Mouse (Mus musculus): Measurements from ENCODE around the gene Errfi1. TPM values are rescaled to one million over a fixed set of nuclear protein-coding genes. Genes with fewer than 3 reads are reported as not detected.

Gene Errfi1
- polyA plus RNA-seq, 1 experiment = 230 TPM

DNA sequence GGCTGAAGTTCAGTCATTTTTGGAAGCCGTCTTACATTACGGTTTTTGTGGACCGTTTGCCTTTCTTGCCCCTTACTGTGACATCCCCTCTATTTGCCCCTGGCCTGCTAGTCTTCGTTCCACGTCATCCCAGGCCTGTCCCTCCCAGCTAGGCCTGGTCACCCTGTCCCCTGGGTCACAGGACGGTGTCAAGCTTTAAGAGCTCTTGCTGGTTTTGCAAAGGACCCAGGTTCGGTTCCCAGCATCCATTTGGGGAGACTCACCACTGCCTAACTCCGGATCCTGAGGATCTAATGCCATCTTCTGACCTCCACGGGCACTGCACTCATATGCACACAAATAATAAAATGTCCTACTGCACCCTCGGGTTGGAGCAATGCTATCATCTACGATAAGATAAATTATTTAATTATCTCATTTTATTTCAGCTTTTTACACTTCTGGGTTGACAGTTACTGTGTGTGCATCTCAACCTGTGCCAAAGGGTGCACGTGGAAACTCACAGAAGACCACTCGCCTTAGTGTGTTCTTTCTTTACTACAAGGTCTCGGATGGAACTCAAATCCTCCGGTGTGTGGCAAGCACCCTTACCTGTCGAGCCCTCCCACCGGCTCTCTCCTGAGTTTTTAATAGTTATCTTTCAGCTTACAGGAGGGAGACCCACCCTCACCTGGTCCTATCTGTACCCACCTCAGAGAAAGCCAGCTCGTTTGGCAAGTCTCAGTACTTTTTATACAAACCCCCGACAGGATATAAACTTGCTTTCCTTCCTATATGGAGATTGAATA, 56.6 kb downstream of the Errfi1 start:
- Histone ChIP-seq H3K27ac (ENCODE audit: insufficient read depth, low read depth, low read length) (peak overlapping the region; percentile 69), H3K4me1 (ENCODE audit: control insufficient read depth, insufficient read depth, low read length) (peaks cover 18% of the 10 kb centered on the region; the same call in 1 of the 2 replicates), H3K27me3 (replicated peaks; ENCODE audit: control insufficient read depth, insufficient read depth, low read length) (no peaks in the 10 kb centered on the region), H3K36me3 (ENCODE audit: control insufficient read depth, insufficient read depth, low read length) (peaks cover 3% of the 10 kb centered on the region), H3K4me3 (ENCODE audit: insufficient read depth, low read depth, low read length) (peak overlapping the region; percentile 3; the same call in 1 of the 2 replicates)
- no peak for DNase-seq
- TF ChIP-seq CTCF (conservative IDR thresholded peaks at IDR 0.05; ENCODE audit: insufficient read depth, insufficient read length, low read depth, low read length) (no peak), POLR2A (IDR thresholded peaks at IDR 0.05; ENCODE audit: low read depth, low read length) (no peak)
- 85% methylated on average over 19 of the region's 19 CpGs for WGBS

DNA sequence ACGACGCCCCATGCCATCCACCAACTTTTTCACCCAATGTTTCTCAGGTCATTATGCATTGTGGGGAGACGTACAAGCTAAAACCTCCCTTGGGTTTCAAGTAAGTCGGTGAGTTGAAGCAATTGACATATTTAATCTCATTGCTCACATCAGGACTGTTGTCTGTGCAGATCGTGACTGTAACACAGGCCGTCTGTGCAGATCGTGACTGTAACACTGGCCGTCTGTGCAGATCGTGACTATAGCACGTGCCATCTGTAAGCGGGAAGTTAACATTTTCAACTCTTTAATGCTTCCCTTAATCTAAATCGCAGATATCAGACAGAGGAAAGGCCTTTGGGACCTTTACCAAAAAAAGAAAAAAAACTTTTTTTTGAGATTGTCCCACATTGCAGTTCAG, 60.0 kb downstream of the Errfi1 start:
- Histone ChIP-seq H3K4me3 (ENCODE audit: insufficient read depth, low read depth, low read length) (peak overlapping the region; percentile 88), H3K4me1 (ENCODE audit: control insufficient read depth, insufficient read depth, low read length) (peaks cover 18% of the 10 kb centered on the region; the same call in 1 of the 2 replicates), H3K36me3 (ENCODE audit: control insufficient read depth, insufficient read depth, low read length) (no peaks in the 10 kb centered on the region), H3K27me3 (replicated peaks; ENCODE audit: control insufficient read depth, insufficient read depth, low read length) (no peaks in the 10 kb centered on the region), H3K27ac (ENCODE audit: insufficient read depth, low read depth, low read length) (peak overlapping the region; percentile 96)
- no peak for TF ChIP-seq CTCF (conservative IDR thresholded peaks at IDR 0.05; ENCODE audit: insufficient read depth, insufficient read length, low read depth, low read length)
- TF ChIP-seq POLR2A (IDR thresholded peaks at IDR 0.05; ENCODE audit: low read depth, low read length) = no peak
- DNase-seq = no peak
- 10% methylated on average over 12 of the region's 12 CpGs for WGBS

DNA sequence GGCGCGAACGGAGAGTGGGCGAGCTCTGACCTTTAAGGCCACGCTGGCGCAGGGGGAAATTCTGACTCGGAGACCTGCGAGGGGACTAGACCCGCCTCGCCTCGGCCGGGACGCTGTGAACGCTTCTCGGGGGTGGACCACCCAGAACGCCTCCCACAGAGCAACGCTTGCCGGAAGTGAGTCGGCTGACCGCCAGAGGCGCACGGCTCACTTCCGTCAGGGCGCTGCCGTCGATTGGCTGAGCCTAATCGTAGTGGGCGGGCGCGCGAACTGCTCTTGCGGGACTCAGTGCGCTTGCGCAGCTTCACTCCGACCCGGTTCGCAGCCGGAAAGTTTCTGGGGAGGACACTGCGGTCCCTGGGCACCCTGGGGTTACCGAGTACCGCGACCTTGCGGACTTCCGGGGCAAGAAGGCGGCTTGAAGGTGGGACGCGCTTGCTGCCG, 60.6 kb downstream of the Errfi1 start, which contains the start of the genes Park7 and Tnfrsf9:
Gene Park7, minus strand, starts transcription at position 148 of the 444 bp plus-strand sequence.
Gene Tnfrsf9, plus strand, starts transcription at position 273 of the 444 bp plus-strand sequence.
- WGBS = under 1% methylated on average over 48 of the region's 48 CpGs
- no peaks in the 10 kb centered on the region for H3K36me3 ChIP-seq (ENCODE audit: control insufficient read depth, insufficient read depth, low read length)
- H3K27me3 ChIP-seq (replicated peaks; ENCODE audit: control insufficient read depth, insufficient read depth, low read length) = no peaks in the 10 kb centered on the region
- peak within 1 kb of the TSS; percentile 88 for H3K4me3 ChIP-seq (ENCODE audit: insufficient read depth, low read depth, low read length)
- TF ChIP-seq POLR2A (IDR thresholded peaks at IDR 0.05; ENCODE audit: low read depth, low read length) = peak; percentile 65
- TF ChIP-seq CTCF (conservative IDR thresholded peaks at IDR 0.05; ENCODE audit: insufficient read depth, insufficient read length, low read depth, low read length) = peak; percentile 63
- peaks cover 16% of the 10 kb centered on the region; the same call in 1 of the 2 replicates for H3K4me1 ChIP-seq (ENCODE audit: control insufficient read depth, insufficient read depth, low read length)
- peak within 1 kb of the TSS; percentile 96 for H3K27ac ChIP-seq (ENCODE audit: insufficient read depth, low read depth, low read length)
- peak; percentile 99 for DNase-seq

DNA sequence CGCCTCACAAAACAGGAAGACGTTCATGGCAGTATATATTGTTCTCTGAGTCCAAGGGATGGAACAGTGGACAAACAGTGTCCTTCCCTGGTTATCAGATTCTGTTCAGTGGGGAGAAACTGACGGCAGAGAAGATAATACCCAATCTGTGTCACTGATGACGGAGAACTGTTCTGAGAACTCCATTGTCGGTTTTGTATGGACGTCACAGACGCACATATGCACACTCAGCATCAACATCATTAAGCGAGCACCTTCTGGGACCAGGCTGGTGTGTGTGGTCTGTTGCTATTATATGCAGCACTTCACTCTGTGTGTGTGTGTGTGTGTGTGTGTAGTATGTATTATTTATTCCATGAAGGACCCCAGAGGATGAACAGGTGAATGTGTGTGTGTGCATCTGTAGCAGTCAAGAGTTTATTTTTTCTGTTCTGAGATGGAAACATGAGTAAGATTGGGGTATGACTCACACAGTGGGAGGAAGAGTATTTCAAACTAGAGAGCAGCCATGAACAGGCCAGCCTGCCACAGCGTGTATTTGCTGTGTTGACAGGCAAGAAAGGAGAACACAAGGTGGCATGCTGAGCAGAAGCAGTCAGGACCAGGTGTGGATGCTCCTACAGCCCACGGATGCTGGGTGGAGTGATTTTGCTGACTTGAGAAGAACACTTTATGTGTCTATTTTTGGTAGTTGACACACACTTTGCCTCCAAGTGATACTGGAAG, 61.6 kb downstream of the Errfi1 start:
- no peak for DNase-seq
- H3K27ac ChIP-seq (ENCODE audit: insufficient read depth, low read depth, low read length) = peak overlapping the region; percentile 94
- H3K4me3 ChIP-seq (ENCODE audit: insufficient read depth, low read depth, low read length) = peak overlapping the region; percentile 53
- H3K27me3 ChIP-seq (replicated peaks; ENCODE audit: control insufficient read depth, insufficient read depth, low read length) = no peaks in the 10 kb centered on the region
- H3K36me3 ChIP-seq (ENCODE audit: control insufficient read depth, insufficient read depth, low read length) = no peaks in the 10 kb centered on the region
- WGBS = 44% methylated on average over 10 of the region's 10 CpGs
- peaks cover 12% of the 10 kb centered on the region; the same call in 1 of the 2 replicates for H3K4me1 ChIP-seq (ENCODE audit: control insufficient read depth, insufficient read depth, low read length)
- no peak for TF ChIP-seq POLR2A (IDR thresholded peaks at IDR 0.05; ENCODE audit: low read depth, low read length)

DNA sequence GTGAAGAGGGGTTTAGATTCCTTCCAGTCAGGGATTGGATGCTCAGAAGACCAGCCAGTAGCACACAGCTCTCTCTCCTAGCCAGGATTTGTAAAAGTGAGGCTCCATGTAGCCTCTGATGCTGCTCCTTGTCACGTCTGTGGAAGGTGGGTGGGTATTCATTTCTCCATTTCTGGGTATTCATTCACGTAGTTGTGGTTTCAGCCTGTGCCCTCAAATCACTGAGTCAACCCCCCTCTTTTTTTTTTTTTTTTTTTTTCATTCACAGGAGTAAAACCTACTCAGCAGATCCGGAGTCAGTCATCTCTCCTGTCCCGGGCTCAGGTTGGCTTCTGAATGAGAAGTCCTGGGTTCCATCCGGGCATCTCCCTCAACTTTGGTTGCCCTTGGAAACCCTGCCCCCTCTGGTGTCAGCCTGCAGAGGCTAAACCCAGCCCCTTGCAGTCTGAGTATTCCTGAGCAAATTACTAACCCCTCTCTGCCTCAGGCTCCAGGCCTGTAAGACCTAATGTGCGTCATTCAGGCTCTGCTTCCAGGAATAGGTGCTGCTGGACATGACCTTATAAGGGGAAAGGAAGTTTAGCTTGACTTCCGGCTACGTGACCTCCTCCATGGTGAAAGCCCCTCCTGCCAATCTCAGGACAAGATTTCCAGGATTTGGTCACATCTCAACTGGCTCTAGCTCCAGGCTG, 63.8 kb downstream of the Errfi1 start:
- 67% methylated on average over 8 of the region's 8 CpGs for WGBS

More for the DNA sequence above, 63.8 kb downstream of the Errfi1 start:
- Histone ChIP-seq H3K27me3 (replicated peaks; ENCODE audit: control insufficient read depth, insufficient read depth, low read length) (no peaks in the 10 kb centered on the region), H3K4me1 (ENCODE audit: control insufficient read depth, insufficient read depth, low read length) (peaks cover 12% of the 10 kb centered on the region; the same call in 1 of the 2 replicates), H3K36me3 (ENCODE audit: control insufficient read depth, insufficient read depth, low read length) (no peaks in the 10 kb centered on the region), H3K4me3 (ENCODE audit: insufficient read depth, low read depth, low read length) (no peak overlapping the region), H3K27ac (ENCODE audit: insufficient read depth, low read depth, low read length) (no peak overlapping the region)
- DNase-seq = no peak
- no peak for TF ChIP-seq POLR2A (IDR thresholded peaks at IDR 0.05; ENCODE audit: low read depth, low read length)
- no peak for TF ChIP-seq CTCF (conservative IDR thresholded peaks at IDR 0.05; ENCODE audit: insufficient read depth, insufficient read length, low read depth, low read length)

Other genes with a start within 250 kb of the Errfi1 start
- gene Slc45a1, start 201.7 kb upstream of the Errfi1 start, polyA plus RNA-seq (2012; rRNA removed) = 0.08 and 0.17 TPM in 2 replicates
- gene Park7, start 60.5 kb downstream of the Errfi1 start, polyA plus RNA-seq (2012; rRNA removed) = 314 and 444 TPM in 2 replicates
- gene Tnfrsf9, start 60.6 kb downstream of the Errfi1 start, polyA plus RNA-seq (2012; rRNA removed) = 0.14 and 0.86 TPM in 2 replicates
- not detected in 2 replicates for gene Uts2, start 143.2 kb downstream of the Errfi1 start, polyA plus RNA-seq (2012; rRNA removed)
- 13.1 and 14.1 TPM in 2 replicates for gene Per3, start 190.7 kb downstream of the Errfi1 start, polyA plus RNA-seq (2012; rRNA removed)
- gene Vamp3, start 204.0 kb downstream of the Errfi1 start, polyA plus RNA-seq (2012; rRNA removed) = 29.4 and 40.6 TPM in 2 replicates
- gene Gm13090, start 235.7 kb downstream of the Errfi1 start, polyA plus RNA-seq (2012; rRNA removed) = not detected in 2 replicates

Measured in kidney, adult 2 months (tissue).